Mouse (Mus musculus): ENCODE results near the gene Adora3.
"Not testable (repeated sequence)": the region's sequence is repeated elsewhere in the genome, so short reads cannot be mapped to it uniquely, and the experiment has no call there.

Gene Adora3

GRCm38 (mm10) chr3:105904721-105905120, 34.1 kb downstream of the Adora3 start:
- no peak for DNase-seq

GRCm38 (mm10) chr3:105907956-105908655, 37.4 kb downstream of the Adora3 start:
- no peak for DNase-seq

DNA sequence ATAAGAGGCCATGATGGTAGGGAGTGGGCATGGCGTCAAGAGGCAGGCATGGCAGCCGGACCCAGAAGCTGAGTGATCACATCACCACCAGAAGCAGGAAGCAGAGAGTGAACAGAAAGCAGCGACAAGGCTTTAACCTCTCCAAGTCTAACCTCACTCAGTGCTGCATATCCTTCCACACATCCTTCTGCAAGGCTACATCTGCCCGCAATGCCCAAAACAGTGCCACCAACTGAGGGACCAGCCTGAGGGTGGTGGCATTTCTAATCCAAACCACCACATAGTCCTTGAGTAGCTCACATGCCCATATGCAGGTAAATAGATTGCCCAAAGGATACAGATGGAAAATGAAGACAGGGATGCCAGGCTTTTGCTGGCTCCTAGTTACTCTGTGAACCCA, 38.3 kb downstream of the Adora3 start:
- DNase-seq, result no peak

DNA sequence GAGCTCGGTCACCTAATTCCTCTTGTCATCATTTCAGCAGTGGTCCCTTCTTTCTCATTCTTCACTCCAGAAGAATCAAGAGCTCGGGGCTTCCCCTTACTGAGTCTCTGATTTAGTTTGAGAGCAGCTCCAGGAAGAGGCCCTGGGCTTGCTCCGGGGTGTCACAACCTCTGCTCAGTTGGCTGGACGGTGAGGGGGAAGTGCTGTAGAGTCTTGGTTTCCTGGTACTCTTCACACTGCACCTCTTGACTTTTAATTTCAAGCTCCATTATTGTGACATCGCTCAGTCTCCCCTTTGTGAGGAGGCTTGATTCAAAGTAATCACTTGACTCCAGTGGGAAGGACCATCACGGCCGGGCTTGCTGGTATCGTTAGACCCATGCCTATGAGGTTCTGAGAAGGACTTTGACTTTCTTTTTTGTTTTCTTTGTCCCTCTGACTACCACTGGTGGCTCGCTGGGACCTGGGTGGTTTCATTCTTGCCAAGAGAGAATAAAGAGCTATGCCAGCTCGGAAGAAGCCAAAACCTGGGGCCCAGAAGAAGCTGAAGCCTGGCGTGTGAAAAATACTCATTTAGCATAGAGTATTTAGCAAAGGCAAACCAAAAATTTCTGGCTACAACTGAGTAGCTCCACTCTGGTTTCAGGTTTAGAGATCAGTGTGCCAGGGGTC, 40.0 kb downstream of the Adora3 start:
- DNase-seq, result peak; percentile 41

DNA sequence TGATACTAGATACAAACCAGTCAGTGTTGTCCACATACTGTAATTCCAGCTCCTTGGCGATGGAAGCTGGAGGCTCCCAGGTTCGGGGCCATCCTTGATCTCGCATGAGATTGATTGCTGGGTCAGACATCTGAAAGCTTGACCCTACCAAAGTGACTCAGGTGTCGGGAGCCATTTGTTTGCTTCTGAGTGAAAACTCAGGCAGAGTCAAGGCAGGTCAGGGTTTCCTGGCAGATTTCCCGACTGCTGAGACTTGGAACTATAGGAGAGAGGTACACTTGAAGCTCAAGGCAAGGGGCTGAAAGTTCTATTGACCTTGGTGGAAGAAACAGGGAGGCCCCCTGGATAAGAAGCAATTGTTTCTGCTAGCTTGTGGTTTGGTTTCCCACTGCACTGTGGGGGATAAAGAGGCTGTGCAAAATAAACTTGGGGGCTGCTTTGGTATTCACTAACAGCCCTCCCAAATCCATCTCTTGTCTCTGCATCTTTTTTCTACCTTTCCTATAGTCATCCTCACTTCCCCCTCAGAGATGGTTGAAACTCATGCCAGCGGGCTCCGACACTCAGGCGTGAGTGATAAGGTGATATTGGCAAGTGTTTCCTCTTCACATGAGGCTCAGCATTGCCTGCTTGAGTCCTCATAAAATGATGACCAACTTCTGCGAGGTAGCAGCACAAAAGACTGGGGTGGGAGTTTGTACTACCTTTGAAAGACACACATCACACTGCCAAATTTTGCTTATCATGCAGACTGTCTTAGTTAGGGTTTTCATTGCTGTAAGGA, 41.6 kb downstream of the Adora3 start:
- no peak for DNase-seq

GRCm38 (mm10) chr3:105913839-105914681, 43.4 kb downstream of the Adora3 start:
- no peak for DNase-seq

DNA sequence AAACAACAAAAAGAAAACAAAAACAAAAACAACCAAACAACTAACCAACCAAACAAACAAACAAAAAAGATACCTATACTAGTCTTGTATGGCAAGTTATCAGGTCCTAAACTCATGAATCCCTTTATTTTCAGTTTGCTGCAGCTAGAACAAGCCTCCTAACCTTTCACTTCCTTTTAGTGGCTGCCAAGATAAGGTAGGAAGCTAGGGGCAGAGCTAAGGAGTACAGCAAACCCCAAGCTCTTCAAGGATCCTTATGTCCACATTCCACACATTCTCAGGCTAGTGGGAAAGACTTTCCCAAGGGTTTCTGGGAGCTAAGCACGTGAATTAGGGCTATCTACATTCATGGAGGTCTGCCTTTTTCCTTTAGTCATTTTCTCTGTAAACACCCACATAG, 44.6 kb downstream of the Adora3 start:
- peak; percentile 29 for DNase-seq

DNA sequence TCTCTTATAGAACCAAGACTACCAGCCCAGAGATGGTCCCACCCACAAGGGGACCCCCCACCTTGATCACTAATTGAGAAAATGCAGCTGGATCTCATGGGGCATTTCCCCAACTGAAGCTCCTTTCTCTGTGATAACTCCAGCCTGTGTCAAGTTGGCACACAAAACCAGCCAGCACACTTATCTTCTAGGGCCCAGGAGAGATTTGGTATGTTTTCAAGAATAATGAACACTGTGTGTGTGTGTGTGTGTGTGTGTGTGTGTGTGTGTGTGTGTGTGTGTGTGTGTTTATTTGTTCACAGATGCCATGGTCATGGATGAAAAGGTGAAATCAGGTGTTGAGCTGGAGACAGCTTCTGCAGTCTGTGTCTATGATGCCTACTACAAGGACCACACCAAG, 45.8 kb downstream of the Adora3 start:
- DNase-seq, result not testable (repeated sequence)

DNA sequence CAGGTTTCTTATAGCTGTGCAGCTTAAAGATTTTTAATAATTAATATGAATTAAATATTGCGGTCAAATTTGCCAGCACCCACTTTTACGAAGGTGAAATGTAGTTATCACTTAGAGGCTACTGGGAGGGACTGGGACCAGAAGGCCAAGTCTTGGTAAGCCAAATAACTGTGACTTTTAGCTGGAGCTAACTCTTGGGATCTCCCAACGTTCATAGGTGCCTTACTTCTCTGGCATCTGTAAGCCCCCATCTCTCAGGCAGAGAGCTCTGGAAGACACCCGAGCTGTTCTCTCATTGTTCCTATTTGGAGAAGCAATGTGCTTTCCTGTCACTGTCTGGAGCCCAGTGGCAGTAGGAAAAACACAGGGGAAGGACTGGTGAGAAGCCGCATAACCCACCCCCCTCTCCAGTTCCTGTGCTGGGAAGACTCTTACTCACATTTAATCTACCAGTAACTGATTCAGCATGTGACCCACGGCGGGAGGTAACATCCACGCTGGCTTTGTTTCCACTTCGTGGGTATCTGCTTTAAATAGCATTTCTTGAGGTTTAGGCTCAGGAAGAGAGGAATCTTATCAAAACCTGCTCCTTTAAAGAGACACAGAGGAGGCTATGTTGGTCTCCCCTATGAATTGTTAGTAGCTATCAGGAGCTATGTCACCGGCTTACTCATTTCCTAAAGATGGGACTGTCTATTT, 47.1 kb downstream of the Adora3 start:
- DNase-seq, result no peak

- no peak for DNase-seq
Measured at GRCm38 (mm10) chr3:105918355-105918745, 47.7 kb downstream of the Adora3 start.

DNA sequence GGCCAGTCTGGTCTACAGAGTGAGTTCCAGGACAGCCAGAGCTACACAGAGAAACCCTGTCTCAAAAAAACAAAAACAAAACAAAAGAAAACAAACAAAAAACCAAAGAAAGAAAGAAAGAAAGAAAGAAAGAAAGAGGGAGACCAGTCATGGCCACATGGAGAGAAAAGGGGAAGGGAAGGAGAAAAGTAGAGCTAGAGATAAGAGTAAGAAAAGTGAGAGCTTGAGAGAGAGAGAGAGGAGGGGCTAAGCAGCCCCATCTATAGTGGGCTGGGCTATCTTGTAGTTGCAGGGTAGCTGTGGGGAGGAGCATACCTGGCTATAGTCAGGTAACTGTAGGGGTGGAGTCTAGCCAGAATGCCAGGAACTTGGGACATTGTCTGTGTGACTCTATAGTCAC, 50.1 kb downstream of the Adora3 start:
- DNase-seq, result not testable (repeated sequence)

- DNase-seq, result no peak
Measured at GRCm38 (mm10) chr3:105921959-105922358, 51.3 kb downstream of the Adora3 start.

- no peak for DNase-seq
Measured at GRCm38 (mm10) chr3:105924616-105925015, 54.0 kb downstream of the Adora3 start.

DNA sequence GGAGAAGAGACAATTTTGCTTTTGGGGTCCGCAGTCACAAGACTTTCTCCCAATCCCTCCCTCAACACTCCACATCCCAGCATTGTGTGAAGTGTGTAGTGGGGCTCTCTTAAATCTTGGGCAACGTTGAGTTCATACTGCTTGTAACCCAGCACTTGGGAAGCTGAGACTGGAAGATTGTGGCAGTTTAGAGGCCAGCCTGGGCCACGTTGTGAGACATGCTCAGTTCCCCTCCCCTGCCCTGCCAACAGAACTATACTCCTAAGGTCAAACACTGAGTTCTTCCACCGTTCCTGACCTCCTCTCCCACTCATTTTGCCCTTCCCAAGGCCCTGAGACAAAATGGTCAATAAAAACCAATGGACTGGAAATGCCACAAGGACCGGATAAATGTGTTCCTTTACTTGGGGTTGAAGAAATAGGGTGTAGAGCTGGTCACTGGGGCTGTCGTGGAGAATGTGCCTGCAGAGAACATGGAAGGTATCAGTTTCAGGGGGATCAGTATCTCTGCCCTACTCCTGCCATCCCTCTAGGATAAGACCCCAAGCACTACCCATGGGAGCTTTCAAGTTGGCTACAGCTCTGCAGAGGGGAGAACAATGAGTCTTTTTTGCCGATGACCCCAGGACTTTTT, 57.0 kb downstream of the Adora3 start:
- no peak for DNase-seq

- no peak for DNase-seq
Measured at GRCm38 (mm10) chr3:105928195-105928569, 57.5 kb downstream of the Adora3 start.

GRCm38 (mm10) chr3:105928781-105929180, 58.1 kb downstream of the Adora3 start:
- DNase-seq, result no peak

GRCm38 (mm10) chr3:105929821-105930220, 59.2 kb downstream of the Adora3 start:
- DNase-seq, result no peak

GRCm38 (mm10) chr3:105931095-105931494, 60.4 kb downstream of the Adora3 start:
- no peak for DNase-seq

- no peak for DNase-seq
Measured at GRCm38 (mm10) chr3:105932240-105933071, 61.8 kb downstream of the Adora3 start, which contains the start of gene I830077J02Rik. TSS of gene I830077J02Rik (minus strand) at chr3:105932664.

GRCm38 (mm10) chr3:105933926-105934325, 63.3 kb downstream of the Adora3 start:
- DNase-seq, result no peak

- peak; percentile 76 for DNase-seq
Measured at GRCm38 (mm10) chr3:105935033-105935432, 64.4 kb downstream of the Adora3 start.
